Mouse (Mus musculus): ENCODE data around the gene Cfap69.
A peak's percentile ranks its signal among the peaks of the same experiment; 100 is the strongest.

Gene Cfap69

GRCm38 (mm10) chr5:5657932-5658331, 6.1 kb downstream of the Cfap69 start:
- DNase-seq (ENCODE audit: low spot score) = no peak

- peak; percentile 61 for DNase-seq (ENCODE audit: low spot score)
These were observed 15.0 kb downstream of the Cfap69 start for GRCm38 (mm10) chr5:5648817-5649569.

- DNase-seq (ENCODE audit: low spot score) = peak; percentile 60
These were observed 17.9 kb downstream of the Cfap69 start for GRCm38 (mm10) chr5:5646173-5646572.

- no peak for DNase-seq (ENCODE audit: low spot score)
These were observed 25.5 kb downstream of the Cfap69 start for GRCm38 (mm10) chr5:5638496-5638895.

- no peak for DNase-seq (ENCODE audit: low spot score)
These were observed 38.5 kb downstream of the Cfap69 start for GRCm38 (mm10) chr5:5625491-5625890.

GRCm38 (mm10) chr5:5618329-5618728, 45.7 kb downstream of the Cfap69 start:
- DNase-seq (ENCODE audit: low spot score) = peak; percentile 84

GRCm38 (mm10) chr5:5610540-5610939, 53.5 kb downstream of the Cfap69 start:
- no peak for DNase-seq (ENCODE audit: low spot score)

GRCm38 (mm10) chr5:5587686-5588085, 76.4 kb downstream of the Cfap69 start:
- DNase-seq (ENCODE audit: low spot score) = no peak

- DNase-seq (ENCODE audit: low spot score) = no peak
These were observed 90.2 kb downstream of the Cfap69 start, which contains the start of gene Gm8773 for GRCm38 (mm10) chr5:5573749-5574317. Gene Gm8773 (plus strand): TSS chr5:5573799.

GRCm38 (mm10) chr5:5562435-5562834, 101.6 kb downstream of the Cfap69 start:
- no peak for DNase-seq (ENCODE audit: low spot score)

- peak; percentile 27 for DNase-seq (ENCODE audit: low spot score)
These were observed 102.9 kb downstream of the Cfap69 start for GRCm38 (mm10) chr5:5561041-5561706.

- no peak for DNase-seq (ENCODE audit: low spot score)
These were observed 104.2 kb downstream of the Cfap69 start for GRCm38 (mm10) chr5:5559798-5560197.

GRCm38 (mm10) chr5:5559079-5559740, 104.8 kb downstream of the Cfap69 start, which contains the start of gene Gtpbp10:
Gene Gtpbp10 (minus strand): TSS chr5:5559538.
- DNase-seq (ENCODE audit: low spot score) = peak; percentile 96

GRCm38 (mm10) chr5:5551110-5551509, 112.9 kb downstream of the Cfap69 start:
- DNase-seq (ENCODE audit: low spot score) = no peak

- peak; percentile 14 for DNase-seq (ENCODE audit: low spot score)
These were observed 123.7 kb downstream of the Cfap69 start for GRCm38 (mm10) chr5:5540385-5540784.

GRCm38 (mm10) chr5:5539771-5540170, 124.3 kb downstream of the Cfap69 start:
- DNase-seq (ENCODE audit: low spot score) = no peak

- DNase-seq (ENCODE audit: low spot score) = no peak
These were observed 127.9 kb downstream of the Cfap69 start for GRCm38 (mm10) chr5:5536131-5536530.

GRCm38 (mm10) chr5:5533656-5534420, 130.2 kb downstream of the Cfap69 start:
- DNase-seq (ENCODE audit: low spot score) = no peak

Data from MN1 (cell line).